Mouse (Mus musculus): ENCODE measurements around the gene Dscaml1. TPM values are rescaled to one million over a fixed set of nuclear protein-coding genes. Genes with fewer than 3 reads are reported as not detected.

Dscaml1 gene
- total RNA-seq, 2 experiments from 2014 or later: 42.5 to 64.6 TPM

DNA sequence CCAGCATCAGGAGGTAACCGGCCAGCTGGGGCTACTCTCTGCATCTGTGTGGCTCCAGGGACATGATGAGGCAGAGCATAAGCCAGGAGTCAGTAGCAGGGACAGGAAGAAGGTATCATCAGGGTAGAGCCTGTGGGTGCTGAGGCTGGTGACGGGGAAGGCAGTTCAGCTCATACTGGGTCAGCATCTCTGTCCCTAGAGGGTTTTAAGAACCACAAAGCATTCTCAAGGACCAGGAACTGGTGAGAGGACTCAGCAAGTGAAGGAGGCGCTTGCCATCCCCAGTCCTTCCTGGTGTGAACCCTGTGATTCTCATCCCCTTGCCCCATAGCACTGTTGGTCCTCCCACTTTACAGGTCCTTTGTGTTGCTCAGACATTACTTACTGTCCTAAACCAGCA lies 69.9 kb downstream of the Dscaml1 start:
- intact Hi-C loops (cut with DNase I): no loop called here
- DNase-seq (ENCODE audit: low spot score in 2 of 2): no peak

GRCm38 (mm10) chr9:45496944-45497343 lies 70.5 kb downstream of the Dscaml1 start:
- no peak for DNase-seq (ENCODE audit: low spot score in 2 of 2)
- intact Hi-C loops (cut with DNase I): no loop called here

DNA sequence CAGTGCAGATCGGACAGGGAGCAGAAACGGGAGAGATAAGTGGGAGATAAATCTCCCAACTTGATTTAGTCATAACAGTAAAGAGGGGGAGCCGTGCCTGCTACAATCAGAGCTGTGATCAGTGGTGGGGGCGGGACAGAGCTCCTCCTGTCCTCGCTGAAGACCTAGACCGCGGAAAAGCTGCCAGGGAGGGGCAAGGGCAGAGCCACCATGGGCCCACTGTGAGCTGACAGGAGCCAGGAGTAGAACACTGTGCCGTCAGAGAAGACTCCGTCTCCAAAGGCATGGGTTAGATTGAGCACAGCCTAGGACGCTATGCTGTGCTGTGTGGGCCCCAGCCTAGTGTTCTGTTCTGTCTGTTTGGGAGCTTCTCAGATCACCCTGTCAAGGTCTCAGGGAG lies 72.8 kb downstream of the Dscaml1 start:
- no peak for DNase-seq (ENCODE audit: low spot score in 2 of 2)
- intact Hi-C loops (cut with DNase I): no loop called here

DNA sequence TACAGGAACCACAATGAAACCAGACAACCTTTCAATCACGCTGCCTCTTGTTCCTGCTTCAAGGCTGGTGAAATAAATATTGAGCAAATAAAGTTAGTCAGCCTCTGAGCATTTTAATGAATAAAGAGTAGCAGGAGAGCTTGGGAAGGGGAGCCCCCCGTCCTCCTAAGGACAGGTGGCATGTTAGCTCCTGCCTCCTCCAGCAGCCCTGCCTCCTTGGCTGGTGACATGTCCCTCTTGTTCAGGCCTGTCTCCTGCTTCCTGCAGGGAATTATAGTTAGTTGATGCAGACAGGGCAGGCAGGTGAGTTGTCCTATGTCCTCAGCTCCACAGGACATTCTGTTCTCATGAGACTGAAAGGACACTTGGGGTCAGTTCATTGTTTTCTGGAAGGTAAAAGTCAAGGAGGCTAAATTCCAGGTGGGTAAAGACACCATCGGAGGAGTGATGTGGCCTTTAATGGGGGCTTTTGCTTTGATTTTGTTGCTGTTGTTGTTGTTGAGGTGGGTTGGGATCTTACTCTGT lies 73.7 kb downstream of the Dscaml1 start:
- no peak for DNase-seq (ENCODE audit: low spot score in 2 of 2)
- intact Hi-C loops (cut with DNase I): no loop called here

DNA sequence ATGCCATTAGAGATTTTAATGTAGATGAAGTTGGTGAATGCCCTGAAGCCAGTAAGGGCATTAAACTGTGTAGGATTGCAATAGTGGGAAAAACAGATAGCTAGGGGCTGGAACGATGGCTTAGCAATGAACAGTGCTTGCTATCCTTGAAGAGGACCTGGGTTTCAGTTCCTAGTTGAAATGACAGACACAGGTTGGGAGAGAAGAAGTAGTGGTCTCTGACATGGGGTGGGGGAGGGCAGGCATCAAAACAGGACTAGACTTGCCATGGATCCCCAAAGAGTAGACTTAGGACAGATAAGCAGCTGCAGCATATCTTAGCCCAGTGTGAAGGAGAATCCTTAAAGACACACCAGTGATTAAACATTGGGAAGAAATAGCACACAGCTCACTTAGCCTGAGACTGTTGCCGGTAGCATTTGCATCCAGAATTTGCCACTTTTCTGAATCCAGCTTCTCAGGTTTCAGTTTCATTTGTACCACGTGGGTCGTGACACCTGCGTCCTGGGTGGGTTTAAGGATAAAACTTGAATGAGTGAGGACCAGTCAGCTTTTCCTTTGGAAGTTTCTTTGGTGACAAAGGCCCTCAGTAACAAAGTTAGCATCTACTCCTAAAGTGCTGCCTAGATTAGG lies 75.0 kb downstream of the Dscaml1 start:
- DNase-seq (ENCODE audit: low spot score in 2 of 2): no peak
- intact Hi-C loops (cut with DNase I): no loop called here

- intact Hi-C loops (cut with DNase I): no loop called here
- DNase-seq (ENCODE audit: low spot score in 2 of 2): no peak
These were observed 75.7 kb downstream of the Dscaml1 start for GRCm38 (mm10) chr9:45501963-45502641.

- DNase-seq (ENCODE audit: low spot score in 2 of 2): no peak
- intact Hi-C loops (cut with DNase I): no loop called here
These were observed 78.5 kb downstream of the Dscaml1 start for GRCm38 (mm10) chr9:45504977-45505376.

DNA sequence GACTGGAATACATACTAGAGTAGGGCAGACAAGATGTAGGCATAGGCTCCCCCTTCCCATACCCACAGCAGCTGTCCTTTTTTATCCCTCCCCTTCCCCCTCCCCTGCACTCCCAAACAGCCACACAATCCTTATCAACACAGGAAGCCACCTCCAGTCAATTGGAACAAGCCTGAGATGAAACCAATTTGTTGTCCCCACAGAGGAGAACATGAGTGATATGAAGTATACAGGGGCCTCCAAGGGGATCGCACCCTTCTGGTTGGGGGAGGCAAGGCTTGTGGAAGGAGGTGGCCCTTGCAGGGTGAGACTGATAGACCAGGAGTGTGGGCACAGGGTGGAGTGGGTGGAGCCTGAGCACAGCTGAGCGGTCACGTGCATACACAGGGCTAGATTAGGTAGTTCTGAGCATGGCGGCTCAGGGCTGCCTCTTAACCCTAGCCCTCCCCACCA lies 79.1 kb downstream of the Dscaml1 start:
- intact Hi-C loops (cut with DNase I): no loop called here
- DNase-seq (ENCODE audit: low spot score in 2 of 2): no peak

GRCm38 (mm10) chr9:45507482-45507881 lies 81.1 kb downstream of the Dscaml1 start:
- DNase-seq (ENCODE audit: low spot score in 2 of 2): no peak
- intact Hi-C loops (cut with DNase I): no loop called here

- intact Hi-C loops (cut with DNase I): no loop called here
- no peak for DNase-seq (ENCODE audit: low spot score in 2 of 2)
These were observed 84.5 kb downstream of the Dscaml1 start for GRCm38 (mm10) chr9:45510806-45511546.

DNA sequence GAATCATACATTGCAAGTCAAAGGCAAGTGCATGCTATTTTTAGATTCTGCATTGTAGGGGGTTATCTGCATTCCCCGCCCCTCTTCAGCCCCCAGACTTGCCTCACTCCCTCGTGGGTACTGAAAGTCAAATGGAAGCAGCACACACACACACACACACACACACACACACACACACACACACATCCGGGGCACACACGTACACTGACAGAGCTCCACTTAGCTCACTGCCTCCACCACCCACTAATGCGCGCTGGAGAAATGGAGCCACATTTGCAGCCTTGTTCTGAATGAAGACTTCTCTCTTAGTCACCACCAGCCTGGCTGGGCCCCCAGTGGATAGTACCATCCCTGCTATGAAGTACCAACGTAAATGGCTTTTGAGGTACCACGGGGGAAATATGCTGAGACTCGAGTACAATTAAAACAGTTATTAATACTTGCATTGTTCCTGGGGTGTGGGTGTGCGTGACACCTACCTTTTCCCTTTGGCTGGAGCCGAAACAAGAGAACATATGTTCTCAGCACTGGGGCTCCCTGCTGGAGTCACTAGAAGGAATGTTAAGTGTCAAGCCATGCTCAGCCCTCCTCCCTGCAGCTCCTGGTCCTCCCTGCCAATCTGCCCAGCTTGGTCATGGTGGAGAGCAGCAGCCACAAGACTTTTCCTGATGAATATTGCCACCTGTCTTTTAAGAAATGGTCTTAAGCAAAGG lies 91.7 kb downstream of the Dscaml1 start:
- intact Hi-C loops (cut with DNase I): no loop called here
- DNase-seq (ENCODE audit: low spot score in 2 of 2): peak; percentile 59 to 66

DNA sequence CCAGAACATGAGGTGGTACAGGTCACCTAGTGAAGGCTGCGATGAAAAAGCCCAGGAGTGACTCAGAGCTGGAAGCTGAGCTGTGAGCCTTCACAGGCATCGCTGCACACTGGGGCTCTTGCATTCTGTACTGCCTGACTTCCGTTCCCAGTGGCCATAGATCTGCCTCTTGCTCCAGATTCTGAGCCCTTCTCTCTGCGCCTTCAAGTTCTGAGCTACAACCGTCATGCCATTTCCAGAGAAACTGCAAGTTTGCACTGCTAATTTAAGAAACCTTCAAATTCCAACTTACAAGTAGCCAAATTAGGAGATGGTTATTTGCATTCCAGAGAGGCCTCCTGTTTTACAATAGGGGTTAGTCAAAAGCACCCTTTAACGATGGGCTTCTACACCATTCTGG lies 93.4 kb downstream of the Dscaml1 start:
- DNase-seq (ENCODE audit: low spot score in 2 of 2): no peak
- intact Hi-C loops (cut with DNase I): no loop called here

- intact Hi-C loops (cut with DNase I): no loop called here
- DNase-seq (ENCODE audit: low spot score in 2 of 2): no peak
These were observed 96.4 kb downstream of the Dscaml1 start for GRCm38 (mm10) chr9:45522866-45523265.

- intact Hi-C loops (cut with DNase I): no loop called here
- no peak for DNase-seq (ENCODE audit: low spot score in 2 of 2)
These were observed 98.1 kb downstream of the Dscaml1 start for GRCm38 (mm10) chr9:45524505-45524904.

- intact Hi-C loops (cut with DNase I): no loop called here
- no peak for DNase-seq (ENCODE audit: low spot score in 2 of 2)
These were observed 106.8 kb downstream of the Dscaml1 start for GRCm38 (mm10) chr9:45533253-45533652.

DNA sequence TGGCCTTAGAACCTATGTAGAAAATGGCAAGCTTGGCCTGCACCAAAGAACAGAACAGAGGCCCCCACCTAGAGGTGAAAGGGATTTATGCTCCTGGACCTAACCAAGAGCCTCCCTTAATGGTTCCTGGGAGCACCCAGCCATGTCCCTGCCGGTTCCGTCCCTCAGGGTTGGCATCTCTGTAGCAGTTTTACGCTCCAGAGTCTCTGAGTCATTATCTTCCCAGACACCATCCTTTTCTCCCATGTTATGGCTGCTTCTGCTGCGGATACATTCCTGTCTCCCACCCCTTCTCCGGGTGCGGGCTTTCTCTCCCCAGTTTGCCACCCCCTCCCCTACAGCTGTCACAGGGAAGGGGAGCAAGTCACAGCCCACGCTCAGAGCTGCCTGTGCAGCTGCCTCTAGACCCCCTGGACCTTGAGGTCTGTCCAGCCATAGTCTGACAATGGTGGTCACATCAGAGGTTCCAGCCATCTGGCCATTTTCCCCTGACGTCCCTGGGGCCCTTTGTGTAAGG lies 108.1 kb downstream of the Dscaml1 start:
- intact Hi-C loops (cut with DNase I): no loop called here
- DNase-seq (ENCODE audit: low spot score in 2 of 2): no peak

DNA sequence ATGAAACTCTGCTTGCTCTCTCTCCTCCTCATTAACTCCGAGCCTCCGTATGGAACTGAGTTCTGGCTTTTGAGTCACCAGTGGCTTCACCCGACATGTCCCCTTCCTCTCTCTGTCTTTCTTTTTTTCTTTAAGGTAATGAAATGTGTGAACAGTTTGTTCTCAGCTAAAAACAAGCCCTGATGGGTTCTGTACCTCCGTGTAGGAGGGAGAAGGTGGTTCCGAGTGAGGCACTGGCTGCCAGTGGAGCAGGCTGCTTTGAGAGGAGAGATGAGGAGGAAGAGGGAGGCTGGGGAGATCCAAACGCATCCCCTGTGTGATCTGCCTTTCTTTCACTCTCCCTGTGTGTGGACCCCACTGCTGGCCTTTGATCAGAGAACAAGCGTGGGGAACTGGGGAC lies 111.2 kb downstream of the Dscaml1 start:
- peak in 1 of 2 experiments; percentile 46 for DNase-seq (ENCODE audit: low spot score in 2 of 2)
- intact Hi-C loops (cut with DNase I): loop anchor here (5.0 kb wide), 2 partner anchors 65 to 105 kb away; no protein-coding TSS in a partner anchor

DNA sequence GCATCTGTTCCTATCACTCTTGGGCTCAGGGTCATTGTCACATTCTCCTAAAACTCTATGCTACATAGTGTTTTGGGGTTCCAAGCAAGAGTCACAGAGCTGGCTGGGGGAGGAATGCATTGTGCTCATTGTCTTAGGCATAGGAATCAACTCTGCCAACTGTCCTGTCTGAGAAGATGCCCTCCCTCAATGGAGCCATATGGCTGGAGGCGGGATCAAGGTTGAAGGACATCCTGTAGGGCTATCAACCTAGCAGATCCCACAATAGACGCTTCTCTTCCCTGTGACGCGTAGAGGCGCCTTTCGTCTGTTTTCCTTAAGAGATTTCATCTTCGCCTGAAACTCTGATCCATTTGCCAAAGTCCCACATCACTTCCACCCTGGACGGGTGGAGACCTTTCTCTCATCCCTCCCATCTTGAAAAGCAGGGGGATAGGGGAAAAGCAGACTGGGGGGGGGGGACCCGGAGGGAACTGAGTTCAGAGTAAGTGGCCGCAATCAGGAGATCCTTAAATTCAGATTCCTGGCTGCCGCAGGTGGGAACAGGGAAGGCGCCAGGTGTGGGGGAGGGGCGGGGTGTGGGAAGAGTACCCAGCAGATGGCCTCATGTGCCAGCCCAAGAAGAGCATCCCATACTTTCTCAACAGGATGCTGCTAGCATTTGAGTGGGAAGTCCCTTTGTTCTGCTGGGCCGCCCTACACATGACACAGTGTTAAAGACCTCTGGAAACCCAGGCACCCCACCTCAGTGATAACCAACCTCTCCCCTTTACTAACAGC lies 113.0 kb downstream of the Dscaml1 start:
- intact Hi-C loops (cut with DNase I): loop anchor here (5.0 kb wide), 2 partner anchors 67 to 107 kb away; no protein-coding TSS in a partner anchor
- DNase-seq (ENCODE audit: low spot score in 2 of 2): no peak
